Mouse (Mus musculus): ENCODE measurements around the gene Dbt.

DNA sequence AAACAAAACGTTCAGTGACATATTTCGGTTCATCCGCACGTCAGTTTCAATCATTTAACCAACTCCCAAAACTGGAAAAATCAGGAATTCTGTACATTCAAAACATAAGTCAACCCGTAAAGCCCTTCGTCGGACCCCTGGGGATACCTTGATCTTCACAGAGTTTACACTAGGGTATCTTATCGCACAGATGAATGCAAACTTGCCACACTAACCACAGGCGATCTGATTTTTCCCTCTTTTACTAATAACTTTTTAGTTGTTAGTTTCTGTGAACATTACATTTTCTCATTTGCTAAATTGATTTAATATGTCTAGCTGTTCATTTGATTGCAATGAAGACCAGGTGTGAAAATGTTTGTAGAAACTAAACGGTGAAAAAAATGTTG, 82.7 kb downstream of the Dbt start:
- TF ChIP-seq CTCF (IDR thresholded peaks at IDR 0.05; ENCODE audit: low read depth, low read length), result no peak
- no peak for TF ChIP-seq POLR2A (IDR thresholded peaks at IDR 0.05; ENCODE audit: borderline replicate concordance, low read depth, low read length)

Measured in bone marrow macrophage, adult 2 months (primary cell).